ENCODE assay signal across 8 mouse cellular contexts in the genomic region with DNA sequence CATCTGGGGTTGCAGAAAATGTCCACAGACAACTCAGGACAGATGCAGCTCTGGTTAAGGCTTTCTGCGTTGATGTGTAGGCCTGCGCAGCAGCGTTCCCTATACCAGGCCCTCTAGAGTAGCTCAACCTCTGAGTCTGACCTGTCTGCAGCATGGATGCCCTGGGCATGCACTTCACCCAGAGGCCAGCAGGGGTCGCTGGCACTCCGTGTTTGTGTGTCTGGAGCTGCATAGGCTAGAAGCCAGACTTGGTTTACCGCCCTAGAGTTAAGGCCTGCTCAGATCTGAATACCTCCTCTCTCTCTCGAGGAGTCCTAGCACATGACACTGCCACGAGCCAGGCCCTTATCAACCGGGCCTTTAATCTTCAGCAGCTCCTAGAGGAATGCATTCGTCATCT.
DNase-seq lines count a peak whose midpoint lies in the region; ATAC-seq lines count a peak whose summit lies in the region.

No protein-coding gene starts in this region.

- no peak overlapping the region for H3K27ac ChIP-seq in embryonic facial prominence, embryonic 10.5 days (replicated peaks)
- H3K27ac ChIP-seq in midbrain, embryonic 14.5 days (replicated peaks; ENCODE audit: low read depth, low read length), result no peak overlapping the region

- H3K27me3 ChIP-seq in embryonic facial prominence, embryonic 10.5 days (replicated peaks; ENCODE audit: low read depth, poor library complexity, severe bottlenecking), result 0 out of 2 replicates have a peak, but pooled peaks cover 4% of the 10 kb centered on the region
- no peaks in the 10 kb centered on the region for H3K27me3 ChIP-seq in midbrain, embryonic 14.5 days (ENCODE audit: control insufficient read depth, insufficient read depth, low read length)

- peak; percentile 65 for DNase-seq in 3134 (ENCODE audit: extremely low read depth, insufficient read length, low spot score)
- peak; percentile 35 for DNase-seq in adrenal gland, adult 8-10 months
- peak; percentile 87 for DNase-seq in embryonic facial prominence, embryonic 10.5 days (ENCODE audit: low spot score)
- peak; percentile 40 for DNase-seq in kidney, adult 11 months
- peak; percentile 75 to 76 for DNase-seq in left cerebral cortex, postnatal 36 days (ENCODE audit: low spot score in 2 of 2)
- peak; percentile 89 for DNase-seq in midbrain, embryonic 14.5 days
- peak; percentile 44 for DNase-seq in spleen, adult 12 weeks (ENCODE audit: low spot score)

- H3K9ac ChIP-seq in midbrain, embryonic 14.5 days (replicated peaks; ENCODE audit: low read length), result no peak overlapping the region

- 26% methylated on average over 10 of the region's 10 CpGs for WGBS in embryonic facial prominence, embryonic 10.5 days
- 24% methylated on average over 10 of the region's 10 CpGs for WGBS in midbrain, embryonic 14.5 days

- H3K4me1 ChIP-seq in embryonic facial prominence, embryonic 10.5 days, result peaks cover 11% of the 10 kb centered on the region
- H3K4me1 ChIP-seq in midbrain, embryonic 14.5 days (ENCODE audit: control insufficient read depth, insufficient read depth, low read length), result 0 out of 2 replicates have a peak, but pooled peaks cover 3% of the 10 kb centered on the region

- no peak overlapping the region for H3K4me3 ChIP-seq in embryonic facial prominence, embryonic 10.5 days
- H3K4me3 ChIP-seq in midbrain, embryonic 14.5 days (replicated peaks; ENCODE audit: low read depth, low read length), result no peak overlapping the region

- no peak overlapping the region for H3K4me2 ChIP-seq in midbrain, embryonic 14.5 days (ENCODE audit: low read length)

- H3K9me3 ChIP-seq in embryonic facial prominence, embryonic 10.5 days, result no peaks in the 10 kb centered on the region
- no peaks in the 10 kb centered on the region for H3K9me3 ChIP-seq in midbrain, embryonic 14.5 days (ENCODE audit: control insufficient read depth, low read length)

- intact Hi-C loops in left cerebral cortex, postnatal 36 days (cut with DNase I), result loop anchor here (1.0 to 10.0 kb wide), 2 partner anchors 311 to 1728 kb away; no protein-coding TSS in a partner anchor

- peak; percentile 60 for ATAC-seq in granulocyte monocyte progenitor cell, adult 5-6 weeks (replicated peaks; ENCODE audit: poor library complexity, severe bottlenecking)
- peak; percentile 55; the same call in 1 of the 2 replicates for ATAC-seq in midbrain, embryonic 14.5 days (ENCODE audit: low FRiP score, low TSS enrichment)

- no peaks in the 10 kb centered on the region for H3K36me3 ChIP-seq in embryonic facial prominence, embryonic 10.5 days (replicated peaks)
- H3K36me3 ChIP-seq in midbrain, embryonic 14.5 days (ENCODE audit: control insufficient read depth, insufficient read depth, low read length), result no peaks in the 10 kb centered on the region

Comparison
In these comparisons a context has a peak if more than half of its experiments do, and no peak if none do; other contexts are left out.
1. DNase-seq: peak in every context shown above with its lines; median percentile 89 in midbrain, embryonic 14.5 days; 87 in embryonic facial prominence, embryonic 10.5 days; 76 in left cerebral cortex, postnatal 36 days; 65 in 3134; 44 in spleen, adult 12 weeks; 40 in kidney, adult 11 months; 35 in adrenal gland, adult 8-10 months.